Mouse (Mus musculus) ZHBTc4 (cell line): ENCODE data around the gene Abhd4.
A peak's percentile ranks its signal among the peaks of the same experiment; 100 is the strongest.

ENCODE experiments used
- DNase-seq: peaks from one replicate; pipeline ENCODE4 v3.0.0-alpha.2; 2011; ENCODE audit warnings: low read depth, low spot score

Gene Abhd4

DNA sequence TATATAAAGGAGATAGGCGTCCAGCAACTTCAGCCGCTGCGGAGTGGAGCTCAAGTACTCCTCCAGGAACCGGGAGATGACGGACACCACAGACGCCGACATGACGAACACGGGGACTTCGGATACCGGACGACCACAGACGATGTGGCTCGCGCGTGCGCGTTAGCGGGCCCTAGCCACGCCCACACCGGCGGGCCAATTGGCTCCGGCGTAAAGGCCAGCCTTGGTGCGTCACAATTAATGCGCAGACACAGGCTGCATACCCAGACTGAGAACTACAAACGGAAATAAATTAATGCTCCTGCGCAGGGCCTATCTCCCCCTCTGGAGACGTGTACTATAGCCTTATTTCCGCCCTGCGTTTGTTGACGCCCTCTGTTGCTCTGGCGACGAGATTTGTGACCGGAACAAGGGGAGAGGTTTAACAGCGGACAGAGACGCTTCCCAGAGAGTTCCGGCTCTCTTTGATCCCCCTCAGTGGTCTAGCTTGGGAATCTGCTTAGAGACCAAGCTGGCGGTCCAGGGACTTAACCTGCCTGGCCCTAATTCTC is at the start of gene Abhd4, which contains the start of gene Dad1:
Gene Abhd4, plus strand, starts transcription at position 448 of the 551 bp plus-strand sequence.
Gene Dad1, minus strand, starts transcription at position 364 of the 551 bp plus-strand sequence.
- DNase-seq: peak; percentile 98

DNA sequence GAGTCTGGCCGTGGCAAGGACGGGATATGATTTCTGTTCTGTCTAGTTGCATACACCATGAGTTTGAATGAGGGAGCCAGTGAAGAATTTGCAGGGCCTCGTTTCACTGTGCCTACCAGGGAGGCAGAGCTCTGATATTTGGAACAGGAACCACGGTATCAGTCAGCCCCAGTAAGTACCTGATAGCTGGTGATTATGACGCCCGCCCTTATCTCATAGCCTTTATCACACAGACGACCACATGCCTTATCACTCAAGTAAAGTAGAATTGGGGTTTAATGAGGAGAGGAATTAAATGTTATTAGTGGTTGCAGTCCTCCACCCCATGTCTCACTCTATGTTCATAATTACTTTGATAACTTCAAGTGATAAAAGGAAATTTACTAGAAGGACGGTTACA is 49.7 kb upstream of the Abhd4 start:
- DNase-seq: no peak

DNA sequence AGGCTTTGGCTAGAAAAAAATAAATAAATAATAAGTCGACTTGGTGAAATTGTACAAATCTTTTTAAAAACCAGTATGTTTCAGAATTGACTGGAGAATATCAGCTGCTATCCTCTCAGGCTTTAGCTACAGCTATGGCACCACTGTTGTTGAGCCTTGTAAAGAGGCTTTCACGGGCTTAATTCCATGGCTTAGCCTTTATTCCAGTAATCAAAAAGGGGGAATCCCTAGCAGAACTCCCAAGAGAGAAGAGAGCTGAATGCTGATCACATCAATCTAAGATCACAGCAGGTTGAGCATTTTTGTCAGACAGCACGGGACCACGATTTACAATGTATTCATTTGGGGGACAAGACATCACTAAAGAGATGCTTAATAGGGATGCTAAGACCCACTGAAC is 49.2 kb upstream of the Abhd4 start:
- no peak for DNase-seq

DNA sequence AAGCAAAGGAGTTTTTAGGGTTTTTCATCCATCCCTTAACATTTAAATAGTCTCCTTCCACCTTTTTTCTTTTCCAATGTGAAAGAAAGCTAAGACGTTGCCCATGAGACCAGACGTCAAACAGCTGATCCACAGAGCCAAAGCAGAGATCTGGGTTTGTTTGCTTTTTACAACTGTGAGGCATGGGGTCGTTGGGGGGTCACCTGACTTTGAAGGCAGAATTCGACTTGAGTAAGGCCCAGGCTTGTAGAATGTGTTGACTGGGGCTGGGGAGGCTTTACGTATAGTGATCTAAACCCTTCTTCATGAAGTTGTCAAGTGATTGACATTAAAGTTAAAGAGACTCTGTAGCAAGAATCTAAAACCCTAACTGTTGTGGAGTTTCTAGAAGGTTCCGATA is 48.1 kb upstream of the Abhd4 start:
- no peak for DNase-seq

DNA sequence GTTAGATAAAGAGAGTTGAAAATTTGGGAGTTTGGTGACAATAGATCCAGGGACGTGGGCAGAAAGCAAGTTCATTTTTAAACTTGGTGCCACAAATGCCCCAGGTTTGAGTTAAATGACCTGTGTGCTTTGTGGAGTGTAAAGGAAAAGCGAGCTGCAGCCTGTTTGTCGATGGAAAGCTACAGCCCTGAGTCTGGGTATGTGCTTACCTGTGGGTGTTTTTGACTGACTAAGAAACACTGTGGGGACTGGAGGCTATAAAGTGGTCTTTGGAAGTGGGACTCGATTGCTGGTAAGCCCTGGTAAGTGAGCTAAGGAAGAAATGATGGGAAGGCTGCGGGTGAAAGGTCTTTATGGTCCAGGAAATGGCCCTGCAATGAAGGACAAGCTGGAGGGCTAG is 47.7 kb upstream of the Abhd4 start:
- no peak for DNase-seq

DNA sequence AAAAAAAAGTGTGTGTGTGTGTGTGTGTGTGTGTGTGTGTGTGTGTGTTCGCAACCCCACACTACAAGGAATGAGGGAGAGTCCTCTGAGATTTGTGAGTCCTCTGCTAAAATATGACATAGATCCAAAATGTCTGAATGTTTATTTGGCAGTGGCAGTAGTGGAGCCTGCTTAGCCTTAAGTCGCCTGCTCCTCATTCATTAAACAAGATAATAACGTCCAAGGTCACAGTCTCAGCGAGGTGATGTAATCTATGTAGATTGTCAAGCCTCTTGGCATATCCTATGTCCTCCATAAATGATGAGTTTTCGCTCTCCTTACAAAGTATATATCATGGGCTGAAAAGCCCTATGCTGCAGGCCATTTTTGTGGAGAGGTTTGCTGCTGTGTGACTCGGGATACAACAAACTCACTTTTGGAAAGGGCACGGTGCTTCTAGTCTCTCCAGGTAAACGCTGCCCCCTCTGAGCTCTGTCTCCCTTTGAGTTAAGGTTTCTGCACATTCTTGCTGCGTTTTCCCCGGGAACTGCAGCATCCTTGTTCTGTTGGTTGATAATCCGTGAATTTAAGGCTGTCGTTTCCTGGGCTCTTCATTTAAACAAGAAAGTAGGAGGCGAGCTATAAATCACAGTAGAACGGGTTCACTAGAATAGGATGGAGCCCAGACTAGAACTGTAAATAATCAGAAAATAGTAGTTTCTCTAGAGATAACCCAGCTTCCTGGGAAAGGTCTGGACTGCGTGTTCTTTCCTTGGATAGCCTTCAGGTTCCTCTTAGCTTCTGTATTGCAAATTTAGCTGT is 47.0 kb upstream of the Abhd4 start:
- no peak for DNase-seq

DNA sequence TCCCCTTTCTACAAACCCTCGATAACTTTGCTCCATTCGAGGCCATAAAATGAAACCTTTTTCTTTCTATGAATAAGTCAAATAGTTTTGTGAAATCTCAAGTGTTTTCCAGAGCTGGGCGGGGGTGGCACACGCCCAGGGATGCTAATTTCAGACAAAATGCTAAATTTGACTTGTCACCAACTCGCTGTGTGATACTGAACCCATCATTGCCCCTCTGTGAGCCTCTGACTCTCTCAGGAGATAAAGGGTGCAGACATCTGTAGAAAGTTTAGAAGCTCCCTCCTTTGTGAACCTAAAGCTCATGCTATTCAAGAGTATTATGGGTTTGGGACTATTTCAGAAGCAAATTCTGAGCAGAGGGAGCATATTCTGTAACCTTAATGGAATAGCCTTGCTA is 46.1 kb upstream of the Abhd4 start:
- DNase-seq: no peak

DNA sequence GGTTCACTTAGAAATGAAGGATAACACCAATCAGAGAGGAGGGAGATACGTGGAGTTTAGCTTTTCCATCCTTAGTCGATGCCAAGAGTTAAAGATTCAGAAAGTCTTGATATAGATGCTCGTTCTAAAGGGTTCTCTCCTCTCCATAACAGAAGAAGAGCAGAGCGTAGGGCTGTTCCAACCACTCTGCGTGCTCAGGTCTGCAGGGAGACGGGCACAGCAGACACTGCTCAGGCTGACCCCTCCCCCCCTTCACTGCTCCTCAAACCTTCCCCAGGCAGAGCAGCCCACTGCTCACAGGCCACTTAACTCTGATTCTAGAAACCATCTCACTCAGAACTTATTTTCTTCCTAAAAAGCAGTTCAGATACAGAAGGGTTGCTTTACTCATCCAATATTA is 45.2 kb upstream of the Abhd4 start:
- DNase-seq: no peak

DNA sequence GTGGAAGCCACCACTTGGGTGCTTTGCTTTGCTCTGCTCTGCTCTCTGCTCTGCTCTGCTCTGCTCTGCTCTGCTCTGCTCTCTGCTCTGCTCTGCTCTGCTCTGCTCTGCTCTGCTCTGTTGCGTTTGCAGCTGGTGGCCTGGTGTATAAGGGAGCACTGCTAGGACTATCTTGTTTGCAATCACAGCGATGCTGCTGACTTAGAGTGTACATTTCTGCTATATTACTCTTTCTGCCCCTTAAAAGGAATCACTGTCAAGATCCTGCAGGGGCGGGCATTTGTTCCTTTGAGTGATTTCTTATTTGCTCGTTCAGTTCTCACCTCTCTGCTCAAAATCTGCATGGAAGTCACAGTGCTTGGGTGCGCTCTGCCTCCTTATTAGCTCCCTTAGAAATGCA is 44.1 kb upstream of the Abhd4 start:
- DNase-seq: no peak

DNA sequence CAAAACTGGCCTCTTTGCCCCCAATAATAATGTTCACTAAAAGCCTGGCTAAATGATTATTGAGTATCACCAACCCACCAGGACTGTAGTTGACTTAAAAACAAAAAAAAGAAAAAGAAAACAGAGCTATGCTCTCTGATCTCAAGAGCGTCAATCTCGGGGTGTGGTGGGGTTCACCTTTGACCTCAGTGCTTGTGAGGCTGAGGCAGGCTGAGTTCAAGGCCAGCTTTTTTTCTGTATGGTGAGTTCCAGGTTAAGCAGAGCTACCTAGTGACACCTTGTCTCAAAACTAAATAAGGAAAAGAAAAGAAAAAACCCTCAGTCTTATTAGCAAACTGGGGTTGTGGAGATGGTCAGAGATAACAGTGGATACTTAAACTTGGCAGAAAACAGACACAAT is 43.6 kb upstream of the Abhd4 start:
- DNase-seq: no peak

DNA sequence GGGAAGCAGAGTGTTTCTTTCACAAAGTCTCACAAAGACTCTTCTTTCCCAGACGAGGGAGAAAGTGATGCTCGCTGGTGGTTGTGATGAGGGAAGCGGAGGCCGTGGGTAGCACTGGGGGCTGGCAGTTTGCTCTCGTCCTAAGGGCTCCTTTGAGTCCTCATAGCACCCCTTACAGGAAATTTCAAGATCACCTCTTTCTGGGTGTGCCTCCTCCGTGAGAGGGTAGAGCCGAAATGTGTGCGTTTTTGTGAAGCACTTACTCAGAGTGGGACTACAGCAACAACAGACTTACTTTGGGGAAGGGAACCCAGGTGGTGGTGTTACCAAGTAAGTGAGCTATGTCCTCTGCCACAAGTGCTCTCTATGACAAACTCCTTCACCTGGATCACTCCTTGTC is 42.8 kb upstream of the Abhd4 start:
- DNase-seq: no peak

DNA sequence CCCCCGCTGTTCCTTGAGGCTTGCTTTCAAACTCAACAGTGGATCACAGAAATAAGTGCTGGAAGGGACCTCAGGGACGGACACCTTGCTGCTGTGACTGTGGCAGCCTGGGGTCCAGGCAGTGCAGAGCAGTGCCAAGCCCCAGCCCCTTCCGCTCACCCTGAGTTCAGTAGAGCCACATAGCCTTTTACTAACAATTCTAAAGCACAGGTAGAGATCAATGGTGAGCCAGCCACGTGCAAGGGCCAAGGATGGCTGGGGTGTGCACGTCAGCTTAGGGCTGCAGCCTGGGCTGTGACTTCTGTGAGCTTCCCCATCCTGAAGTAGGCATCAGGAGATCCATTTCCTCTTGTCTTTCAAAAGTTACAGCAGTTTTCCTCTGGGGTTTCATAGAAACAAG is 42.2 kb upstream of the Abhd4 start:
- DNase-seq: no peak

DNA sequence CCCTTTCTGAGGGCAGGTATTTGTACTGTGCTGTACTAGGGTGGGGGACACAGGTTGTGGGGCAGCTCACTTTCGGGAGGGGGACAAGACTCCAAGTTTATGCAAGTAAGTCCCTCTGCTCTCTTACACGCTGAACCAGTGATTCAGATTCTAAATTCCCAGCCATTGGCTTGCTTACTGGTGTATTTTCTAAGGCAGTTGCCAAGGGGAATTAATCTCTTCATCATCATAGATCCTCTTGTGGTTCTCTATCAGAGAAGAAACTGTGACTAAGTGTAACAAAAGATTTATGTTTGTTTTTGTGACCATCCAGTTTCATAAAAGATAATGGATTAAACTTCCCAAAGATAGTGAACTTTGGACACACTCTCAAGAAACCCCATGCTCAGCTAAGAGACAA is 40.3 kb upstream of the Abhd4 start:
- no peak for DNase-seq

DNA sequence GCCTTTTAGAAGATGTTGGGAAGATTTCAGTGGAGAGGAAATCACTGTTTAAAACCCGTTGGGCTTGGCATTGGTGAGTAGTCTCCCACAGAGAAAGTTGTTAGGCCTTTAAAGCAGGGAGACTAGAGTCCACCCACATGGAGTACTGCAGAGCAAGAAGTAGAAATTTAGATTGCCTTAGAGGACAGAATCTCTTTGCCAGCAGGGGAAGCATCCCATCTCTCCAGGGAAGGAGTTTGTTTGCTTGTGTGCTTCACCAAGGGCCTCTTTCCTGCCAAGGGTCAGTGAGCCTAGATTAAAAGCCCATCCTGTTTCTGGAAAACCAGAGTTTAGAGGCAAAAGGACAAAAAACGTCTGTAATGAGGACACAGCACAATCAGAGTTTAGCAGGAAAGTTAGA is 39.5 kb upstream of the Abhd4 start:
- DNase-seq: no peak

DNA sequence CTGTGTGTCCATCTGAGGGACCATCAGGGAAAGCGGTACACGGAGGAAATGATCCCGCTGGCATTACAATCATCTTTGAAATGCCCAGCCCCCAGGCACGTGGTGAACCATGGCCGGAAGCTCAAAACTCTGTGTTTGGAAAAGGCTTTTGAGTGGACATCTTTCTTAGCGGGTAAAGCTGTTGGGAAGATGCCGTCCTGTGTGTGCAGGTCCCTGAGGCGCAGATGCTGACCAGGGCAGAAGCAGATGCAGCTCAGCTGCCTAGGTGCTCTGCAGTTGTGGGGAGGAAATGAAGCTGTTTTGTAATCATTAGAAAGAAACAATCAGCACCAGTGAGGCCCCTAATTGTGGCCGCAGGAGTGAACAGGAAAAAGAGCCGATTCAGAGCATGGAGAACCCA is 39.1 kb upstream of the Abhd4 start:
- no peak for DNase-seq

DNA sequence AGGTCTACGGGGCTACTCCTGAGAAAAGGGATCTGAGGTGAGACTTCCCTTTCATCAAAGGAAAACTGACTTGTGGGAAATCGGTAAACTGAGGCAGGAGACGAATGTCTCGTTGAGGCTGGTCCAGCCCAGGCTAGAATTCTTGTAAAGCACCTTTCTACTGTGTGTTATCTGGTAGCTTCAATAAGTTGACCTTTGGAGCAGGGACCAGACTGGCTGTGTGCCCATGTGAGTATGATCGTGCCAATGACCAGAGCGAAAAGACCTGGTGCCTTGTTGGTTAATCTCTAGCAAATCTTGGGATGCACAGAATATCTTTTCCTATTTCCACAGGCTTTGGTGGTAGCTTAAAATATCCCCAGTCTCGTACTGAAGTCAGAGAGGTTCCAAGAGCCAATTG is 37.9 kb upstream of the Abhd4 start:
- DNase-seq: no peak

DNA sequence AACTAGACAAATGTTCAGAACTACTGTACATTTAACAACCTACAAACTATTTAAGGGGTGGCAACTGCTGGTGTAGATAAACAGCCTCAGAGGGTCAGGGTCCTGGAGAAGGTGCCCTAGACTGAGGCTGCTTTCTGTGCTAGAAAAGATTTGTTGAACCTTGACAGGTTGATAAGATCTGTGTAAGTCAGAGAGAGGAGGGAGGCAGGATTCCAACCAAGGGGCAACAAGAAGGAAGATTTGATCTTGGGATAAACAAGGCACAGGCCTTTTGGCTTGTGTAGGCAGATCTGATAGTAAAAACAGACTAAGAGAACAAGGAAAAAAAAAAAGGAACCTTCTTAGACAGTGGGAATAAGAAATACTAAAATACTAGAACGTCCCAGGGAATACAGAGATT is 35.8 kb upstream of the Abhd4 start:
- no peak for DNase-seq

DNA sequence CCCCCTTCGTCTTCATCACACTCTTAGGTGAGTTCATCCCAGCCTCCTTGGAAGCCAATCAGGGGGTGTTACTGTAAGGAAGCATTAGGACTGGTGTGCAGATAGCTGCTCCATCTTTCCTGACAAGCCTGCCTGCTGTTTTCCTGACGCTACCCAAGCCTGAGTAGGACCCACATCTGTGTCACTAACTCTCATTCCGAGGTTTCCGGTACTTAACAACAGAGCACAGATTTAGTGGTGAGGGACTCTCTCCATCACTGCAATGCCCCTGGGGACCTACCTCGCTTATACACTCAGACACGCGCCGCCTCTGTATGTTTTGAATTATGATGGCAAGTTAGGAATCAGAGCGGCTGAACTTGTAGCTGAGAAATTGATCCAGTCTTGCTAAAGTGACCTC is 35.3 kb upstream of the Abhd4 start:
- DNase-seq: no peak

DNA sequence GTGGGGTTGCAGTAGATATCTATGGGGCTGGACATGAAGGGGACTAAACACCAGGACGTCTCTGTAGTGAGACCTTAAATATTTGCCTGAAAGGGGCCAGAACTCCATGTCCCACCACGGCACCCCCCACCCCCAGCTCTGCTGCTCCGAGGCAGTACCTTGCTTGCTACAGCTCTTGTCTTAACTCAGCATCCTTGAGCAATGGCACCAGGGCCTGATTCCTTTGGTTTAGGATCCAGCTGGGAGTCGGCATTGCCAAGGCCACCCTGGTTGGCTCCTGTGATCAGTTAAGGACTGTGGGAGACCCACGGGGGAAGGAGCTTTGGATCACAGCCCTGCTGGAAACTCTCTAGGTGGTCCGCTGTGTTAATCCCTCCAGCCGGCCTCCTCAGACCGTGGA is 34.7 kb upstream of the Abhd4 start:
- no peak for DNase-seq

DNA sequence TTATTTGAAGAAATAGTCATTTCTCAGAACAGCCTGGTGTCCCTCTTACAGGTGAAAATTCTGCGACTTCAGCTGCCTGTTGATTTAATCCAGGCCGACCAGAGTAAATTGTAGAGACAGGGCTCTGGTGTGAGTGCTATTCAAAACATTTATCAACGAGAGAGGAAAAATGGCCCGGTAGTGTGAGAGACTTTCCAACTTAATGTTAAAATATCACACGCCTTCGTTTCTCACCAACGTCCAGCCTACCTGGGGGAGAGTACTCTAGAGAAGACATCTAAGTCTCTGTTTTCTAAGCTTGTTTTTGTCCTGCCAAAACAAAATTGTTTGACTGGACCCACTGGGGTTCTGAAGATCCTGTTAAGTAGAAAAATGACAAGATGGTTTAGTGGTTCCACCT is 34.1 kb upstream of the Abhd4 start:
- no peak for DNase-seq

DNA sequence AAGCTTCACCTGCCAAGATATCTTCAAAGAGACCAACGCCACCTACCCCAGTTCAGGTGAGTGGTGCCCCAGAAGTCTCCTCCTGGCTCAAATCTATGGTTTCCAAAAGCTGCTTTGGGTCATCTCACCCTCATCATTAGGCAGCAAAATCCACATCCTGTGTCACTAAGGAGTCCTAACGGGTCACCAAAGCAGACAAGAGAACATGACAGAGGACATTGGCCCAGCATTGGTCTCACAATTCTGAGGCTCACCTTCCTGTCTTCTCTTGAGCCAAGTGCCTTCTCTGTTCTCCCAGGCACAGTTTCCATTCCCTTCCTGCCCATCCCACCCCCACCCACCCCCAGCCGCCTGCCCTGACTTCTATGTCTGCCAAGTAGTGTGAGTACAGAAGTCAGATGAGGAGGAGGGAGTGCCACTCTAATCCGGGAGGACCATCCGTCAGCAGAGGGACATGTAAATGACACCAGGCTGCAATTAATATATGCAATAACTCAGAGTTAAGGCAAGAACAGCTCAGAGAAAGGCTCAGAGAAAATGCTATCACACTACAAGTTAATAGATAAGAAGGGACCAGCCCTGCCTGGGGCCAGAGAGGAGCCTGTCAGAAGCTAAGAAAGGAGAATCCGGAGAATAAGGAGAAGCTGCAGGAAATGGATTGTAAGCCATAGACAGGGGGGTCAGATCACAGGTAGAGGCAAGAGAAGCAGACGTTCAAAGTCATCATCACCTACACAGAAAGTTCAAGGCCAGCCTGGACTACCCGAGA is 33.1 kb upstream of the Abhd4 start:
- DNase-seq: no peak

DNA sequence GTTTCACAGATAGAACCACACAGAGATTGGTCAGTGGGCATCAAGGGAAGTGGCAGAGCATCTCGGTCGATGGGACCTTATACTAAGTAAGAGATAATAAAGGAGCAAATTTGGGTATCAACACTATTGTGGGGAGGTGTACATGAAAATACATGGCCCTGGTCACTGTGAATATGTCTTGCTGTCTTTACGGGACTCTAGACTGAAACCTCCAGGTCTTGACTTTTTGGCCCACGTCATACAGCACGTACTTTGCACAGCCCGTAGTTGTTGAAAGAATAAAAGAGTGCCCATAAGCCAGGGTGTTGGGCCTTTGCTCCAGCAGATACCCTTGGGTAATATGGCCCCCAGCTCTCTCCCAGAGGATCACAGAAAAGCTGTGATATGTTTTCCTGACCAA is 32.3 kb upstream of the Abhd4 start:
- DNase-seq: no peak

DNA sequence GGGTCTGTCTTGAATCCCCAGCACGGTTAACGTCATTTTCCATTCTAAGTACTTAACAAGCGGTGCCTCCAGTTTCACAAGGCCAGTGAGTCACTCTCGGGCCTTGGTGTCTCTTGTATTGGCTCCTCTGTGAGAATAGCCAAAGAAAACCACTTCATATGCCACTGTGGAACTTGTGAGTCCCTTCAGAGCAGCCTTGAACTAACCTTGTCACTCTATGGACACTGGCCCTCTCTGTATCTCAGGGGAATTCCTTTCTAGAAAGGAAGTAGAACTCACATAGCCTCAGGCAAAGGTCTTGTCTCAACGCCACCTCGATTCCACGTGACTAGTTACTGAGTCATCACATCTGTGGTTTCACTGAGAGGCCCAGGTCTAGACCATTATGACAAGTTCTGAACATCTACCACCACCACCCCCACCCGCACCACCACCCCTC is 31.7 kb upstream of the Abhd4 start:
- peak; percentile 77 for DNase-seq
